Mouse (Mus musculus) CD4-positive, CD25-positive, alpha-beta regulatory T cell, adult 4 months (primary cell): ENCODE measurements around the gene Cfap45. TPM values are rescaled to one million over a fixed set of nuclear protein-coding genes. Genes with fewer than 3 reads are reported as not detected.
A peak's percentile ranks its signal among the peaks of the same experiment; 100 is the strongest.

ENCODE experiments used
- ATAC-seq: one replicate; pipeline ENCODE4 v1.8.0; 2017
- polyA plus RNA-seq, 2 experiments: library from polyadenylated mRNA; unstranded; fragments of 100-300 nt; shearing (Covaris generic); gene quantifications; one replicate each; pipeline ENCODE4 v1.2.1; 2017

Cfap45 gene
- polyA plus RNA-seq, 2 experiments from 2014 or later, result 0.69 TPM; not detected in 1

GRCm38 (mm10) chr1:172563465-172563828 lies 42.8 kb downstream of the Cfap45 start:
- peak; percentile 9 for ATAC-seq

GRCm38 (mm10) chr1:172566131-172566530 lies 45.5 kb downstream of the Cfap45 start:
- no peak for ATAC-seq

- ATAC-seq, result no peak
These were observed 47.2 kb downstream of the Cfap45 start for GRCm38 (mm10) chr1:172567758-172568157.

- ATAC-seq, result no peak
These were observed 59.5 kb downstream of the Cfap45 start for GRCm38 (mm10) chr1:172580116-172580515.

GRCm38 (mm10) chr1:172582436-172582835 lies 61.8 kb downstream of the Cfap45 start:
- no peak for ATAC-seq

- ATAC-seq, result no peak
These were observed 63.7 kb downstream of the Cfap45 start for GRCm38 (mm10) chr1:172584271-172584670.

GRCm38 (mm10) chr1:172585026-172585425 lies 64.4 kb downstream of the Cfap45 start:
- ATAC-seq, result no peak

GRCm38 (mm10) chr1:172585612-172586567 lies 65.3 kb downstream of the Cfap45 start:
- ATAC-seq, result no peak

- peak; percentile 26 for ATAC-seq
These were observed 69.8 kb downstream of the Cfap45 start, which contains the start of gene Slamf8 for GRCm38 (mm10) chr1:172590385-172590784. Gene Slamf8, minus strand, starts transcription at chr1:172590568.

GRCm38 (mm10) chr1:172593321-172593720 lies 72.7 kb downstream of the Cfap45 start:
- ATAC-seq, result no peak

GRCm38 (mm10) chr1:172593956-172594355 lies 73.4 kb downstream of the Cfap45 start:
- ATAC-seq, result no peak

GRCm38 (mm10) chr1:172594495-172594894 lies 73.9 kb downstream of the Cfap45 start:
- ATAC-seq, result no peak

Other genes starting within 250 kb of the Cfap45 start
- under 1 TPM; 0.33 to 0.42 TPM for gene Atp1a2, start 222.7 kb upstream of the Cfap45 start, polyA plus RNA-seq
- not detected for gene Kcnj9, start 191.5 kb upstream of the Cfap45 start, polyA plus RNA-seq
- gene Kcnj10, start 179.6 kb upstream of the Cfap45 start, polyA plus RNA-seq, result not detected
- gene Pigm, start 144.3 kb upstream of the Cfap45 start, polyA plus RNA-seq, result 1 to 10 TPM; 3.6 to 6.0 TPM
- gene Slamf9, start 45.4 kb upstream of the Cfap45 start, polyA plus RNA-seq, result not detected
- gene Igsf9, start 39.0 kb upstream of the Cfap45 start, polyA plus RNA-seq, result 1 to 10 TPM in 1 of 2 experiments, not detected in 1; 1.1 TPM
- 100 to 1,000 TPM; 226 to 278 TPM for gene Tagln2, start 20.8 kb upstream of the Cfap45 start, polyA plus RNA-seq
- not detected for gene Vsig8, start 35.1 kb downstream of the Cfap45 start, polyA plus RNA-seq
- gene Slamf8, start 69.8 kb downstream of the Cfap45 start, polyA plus RNA-seq, result 1 to 10 TPM in 1 of 2 experiments, under 1 TPM in 1; 0.19 to 1.7 TPM
- gene Fcrl6, start 81.8 kb downstream of the Cfap45 start, polyA plus RNA-seq, result not detected
- 1 to 10 TPM; 4.9 to 6.4 TPM for gene Dusp23, start 112.2 kb downstream of the Cfap45 start, polyA plus RNA-seq
- gene Crp, start 177.3 kb downstream of the Cfap45 start, polyA plus RNA-seq, result not detected